Mouse (Mus musculus) liver, adult 2 months (tissue): ENCODE data around the gene Mtmr4. TPM values are rescaled to one million over a fixed set of nuclear protein-coding genes. Genes with fewer than 3 reads are reported as not detected.

Experiments
- DNase-seq: peaks from one replicate; pipeline ENCODE4 v3.0.0-alpha.2; 2011; ENCODE audit warnings: low read depth, low spot score; ENCODE audit errors: extremely low read depth
- H3K27ac ChIP-seq: fragments of 200-500 bp; replicated peaks from 2 replicates; pipeline ENCODE4 v1.5.1; 2012; ENCODE audit warnings: low read depth, mild to moderate bottlenecking, control low read depth, inconsistent platforms, low read length; ENCODE audit not compliant: insufficient read depth
- H3K27me3 ChIP-seq: fragments of 200-500 bp; 2 replicates; pipeline ENCODE4 v1.6.1; 2012; ENCODE audit warnings: mild to moderate bottlenecking, moderate library complexity, low read length, inconsistent platforms; ENCODE audit not compliant: control insufficient read depth, insufficient read depth
- H3K36me3 ChIP-seq: fragments of 200-500 bp; 2 replicates; pipeline ENCODE4 v1.6.1; 2012; ENCODE audit warnings: low read length, inconsistent platforms; ENCODE audit not compliant: control insufficient read depth, insufficient read depth
- H3K4me1 ChIP-seq: fragments of 200-500 bp; 2 replicates; pipeline ENCODE4 v1.6.1; 2011; ENCODE audit warnings: low read length; ENCODE audit not compliant: control insufficient read depth, insufficient read depth
- H3K4me3 ChIP-seq: fragments of 200-500 bp; 2 replicates; pipeline ENCODE4 v1.5.1; 2011; ENCODE audit warnings: low read depth, mild to moderate bottlenecking, control low read depth, low read length, moderate library complexity; ENCODE audit not compliant: insufficient read depth
- H3K79me2 ChIP-seq: fragments of 200-500 bp; 2 replicates; pipeline ENCODE4 v1.6.1; 2012; ENCODE audit warnings: inconsistent platforms, mild to moderate bottlenecking, low read length, moderate library complexity; ENCODE audit not compliant: control insufficient read depth, insufficient read depth
- H3K9ac ChIP-seq: fragments of 200-500 bp; 2 replicates; pipeline ENCODE4 v1.6.1; 2012; ENCODE audit warnings: low read depth, mild to moderate bottlenecking, control low read depth, inconsistent platforms, low read length
- CTCF ChIP-seq: fragments of 200-500 bp; IDR thresholded peaks from 2 replicates; pipeline ENCODE4 v1.5.1; 2011; ENCODE audit warnings: low read depth, low read length, control low read depth
- POLR2A ChIP-seq: fragments of 200-500 bp; IDR thresholded peaks from 2 replicates; pipeline ENCODE4 v1.6.1; 2011; ENCODE audit warnings: low read length, control low read depth; ENCODE audit not compliant: insufficient read depth; ENCODE audit errors: extremely low read depth
- WGBS: fragments of 180-500 bp; shearing (Covaris S2); methylation state at CpG from one replicate; pipeline ENCODE4 v1.1.7; 2018; 5-methylcytosine and 5-hydroxymethylcytosine counted together
- polyA plus RNA-seq: library from polyadenylated mRNA; depleted of rRNA; stranded (reverse); fragments of >200 nt; gene quantifications from 2 replicates; pipeline ENCODE4 v1.2.3, GENCODE M21; 2012
- total RNA-seq: library from RNA; depleted of rRNA; stranded (reverse); fragments of >200 nt; gene quantifications from 2 replicates; pipeline ENCODE4 v1.2.3, GENCODE M21; 2014

The Mtmr4 gene
- total and polyA plus RNA-seq, 2 experiments, result 13.4 to 18.1 TPM

GRCm38 (mm10) chr11:87574520-87575180 is 17.3 kb upstream of the Mtmr4 start:
- 34% methylated on average over 21 of the region's 21 CpGs for WGBS
- no peak for DNase-seq
- Histone ChIP-seq H3K27me3 (no peaks in the 10 kb centered on the region), H3K27ac (no peak overlapping the region), H3K36me3 (no peaks in the 10 kb centered on the region), H3K9ac (peak overlapping the region; percentile 24; the same call in 1 of the 2 replicates), H3K4me1 (peaks cover 3% of the 10 kb centered on the region; the same call in 1 of the 2 replicates), H3K4me3 (no peak overlapping the region), H3K79me2 (no peaks in the 10 kb centered on the region)
- TF ChIP-seq POLR2A (no peak), CTCF (no peak)

- no peaks in the 10 kb centered on the region for H3K27me3 ChIP-seq
- no peak overlapping the region for H3K27ac ChIP-seq
- TF ChIP-seq POLR2A, result no peak
- TF ChIP-seq CTCF, result no peak
- peaks cover 3% of the 10 kb centered on the region; the same call in 1 of the 2 replicates for H3K4me1 ChIP-seq
- peak overlapping the region; percentile 56; the same call in 1 of the 2 replicates for H3K4me3 ChIP-seq
- H3K79me2 ChIP-seq, result no peaks in the 10 kb centered on the region
- DNase-seq, result no peak
- WGBS, result 61% methylated on average over 6 of the region's 6 CpGs
- H3K9ac ChIP-seq, result no peak overlapping the region
- no peaks in the 10 kb centered on the region for H3K36me3 ChIP-seq
Measured at GRCm38 (mm10) chr11:87577601-87578248, 14.2 kb upstream of the Mtmr4 start.

- WGBS, result 3% methylated on average over 40 of the region's 40 CpGs
- peak overlapping the region; percentile 56 for H3K4me3 ChIP-seq
- TF ChIP-seq CTCF (no peak), POLR2A (no peak)
- peak overlapping the region; percentile 71 for H3K9ac ChIP-seq
- H3K4me1 ChIP-seq, result peaks cover 3% of the 10 kb centered on the region; the same call in 1 of the 2 replicates
- peak overlapping the region; percentile 60 for H3K27ac ChIP-seq
- DNase-seq, result no peak
- no peaks in the 10 kb centered on the region for H3K27me3 ChIP-seq
- H3K79me2 ChIP-seq, result no peaks in the 10 kb centered on the region
- no peaks in the 10 kb centered on the region for H3K36me3 ChIP-seq
Measured at GRCm38 (mm10) chr11:87578249-87578962, 13.6 kb upstream of the Mtmr4 start.

- H3K36me3 ChIP-seq, result no peaks in the 10 kb centered on the region
- 42% methylated on average over 10 of the region's 10 CpGs for WGBS
- H3K9ac ChIP-seq, result peak overlapping the region; percentile 71
- peak overlapping the region; percentile 56 for H3K4me3 ChIP-seq
- no peak for DNase-seq
- peaks cover 5% of the 10 kb centered on the region; the same call in 1 of the 2 replicates for H3K4me1 ChIP-seq
- H3K27me3 ChIP-seq, result no peaks in the 10 kb centered on the region
- peak overlapping the region; percentile 60 for H3K27ac ChIP-seq
- TF ChIP-seq POLR2A (no peak), CTCF (no peak)
- no peaks in the 10 kb centered on the region for H3K79me2 ChIP-seq
Measured at GRCm38 (mm10) chr11:87578963-87579601, 12.9 kb upstream of the Mtmr4 start.

DNA sequence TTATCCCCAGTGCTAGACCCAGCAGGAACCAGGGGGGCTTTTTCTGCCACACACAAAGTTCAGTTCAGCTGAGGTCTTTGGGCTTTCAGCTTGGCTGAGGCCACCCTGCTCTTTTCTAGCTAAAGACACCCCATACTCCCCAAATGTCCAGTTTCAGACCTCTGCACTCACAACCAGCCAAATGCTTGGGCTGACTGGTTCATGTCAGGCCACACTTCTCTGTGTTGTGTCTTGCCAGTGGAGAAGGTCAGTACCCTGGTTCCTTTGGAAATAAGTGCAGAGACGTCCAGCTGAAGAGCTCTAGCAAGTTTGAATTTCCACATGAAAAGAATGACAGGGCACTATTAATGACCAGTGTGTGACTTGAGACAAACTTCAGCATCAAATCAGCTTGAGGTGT is 12.2 kb upstream of the Mtmr4 start:
- H3K4me1 ChIP-seq, result peaks cover 2% of the 10 kb centered on the region; the same call in 1 of the 2 replicates
- TF ChIP-seq CTCF (no peak), POLR2A (no peak)
- H3K9ac ChIP-seq, result no peak overlapping the region
- H3K79me2 ChIP-seq, result no peaks in the 10 kb centered on the region
- no peaks in the 10 kb centered on the region for H3K36me3 ChIP-seq
- DNase-seq, result no peak
- H3K4me3 ChIP-seq, result no peak overlapping the region; the same call in 1 of the 2 replicates
- 63% methylated on average over 1 of the region's 1 CpGs for WGBS
- peak overlapping the region; percentile 30 for H3K27ac ChIP-seq
- no peaks in the 10 kb centered on the region for H3K27me3 ChIP-seq
